Mouse (Mus musculus) lung, postnatal 0 days (tissue): ENCODE results near the gene A430005L14Rik.

Source experiments
- CTCF ChIP-seq: IDR thresholded peaks from 2 replicates; pipeline ENCODE4 v1.5.1; 2016; ENCODE audit warnings: antibody characterized with exemption, mild to moderate bottlenecking
- EP300 ChIP-seq: IDR thresholded peaks from 2 replicates; pipeline ENCODE4 v1.6.1; 2016; ENCODE audit warnings: antibody characterized with exemption, mild to moderate bottlenecking, control low read depth

DNA sequence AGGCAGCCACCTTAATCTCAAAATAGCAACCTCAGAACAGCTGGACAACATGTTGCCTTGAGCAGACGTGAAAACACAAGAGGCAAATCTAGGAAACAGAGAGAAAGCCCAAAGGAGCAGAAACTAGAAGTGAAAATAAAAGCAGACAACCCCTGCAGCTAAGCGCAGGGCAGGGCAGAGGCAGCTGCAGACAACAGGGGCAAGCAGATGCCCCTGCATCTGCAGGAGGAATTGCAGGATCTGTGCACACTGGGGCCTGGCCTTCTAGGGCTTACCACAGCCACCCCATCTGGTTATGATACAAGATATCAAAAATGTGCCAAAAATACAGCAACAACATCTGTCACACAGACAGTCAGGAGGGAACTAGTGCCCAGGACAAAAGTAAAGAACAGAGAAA lies 10.5 kb downstream of the A430005L14Rik start:
- TF ChIP-seq EP300 (no peak), CTCF (no peak)
